Mouse (Mus musculus): ENCODE measurements around the gene Ccdc151. TPM values are rescaled to one million over a fixed set of nuclear protein-coding genes. Genes with fewer than 3 reads are reported as not detected.

Ccdc151 gene
- polyA plus RNA-seq, 1 experiment, result 0.66 TPM

DNA sequence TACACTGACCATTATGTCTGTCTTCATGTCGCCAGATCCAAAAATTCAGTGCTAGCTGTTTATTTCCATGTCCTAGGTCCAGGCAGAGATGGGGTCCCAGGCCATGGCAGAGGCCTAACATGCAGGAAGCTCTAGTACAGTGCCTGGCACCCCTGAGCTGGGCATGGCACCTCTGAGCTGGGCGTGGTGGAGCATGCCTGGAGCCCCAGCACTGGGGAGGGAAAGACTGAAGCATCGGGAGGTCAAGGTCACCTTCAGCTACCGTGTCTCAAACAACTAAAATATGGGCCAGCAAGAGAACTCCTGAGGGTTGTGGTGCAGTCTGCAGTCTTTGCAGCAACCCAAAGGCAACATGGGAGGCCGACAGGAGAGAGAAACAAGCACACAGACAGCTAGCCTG is 44.1 kb downstream of the Ccdc151 start:
- DNase-seq (ENCODE audit: low read depth), result no peak

DNA sequence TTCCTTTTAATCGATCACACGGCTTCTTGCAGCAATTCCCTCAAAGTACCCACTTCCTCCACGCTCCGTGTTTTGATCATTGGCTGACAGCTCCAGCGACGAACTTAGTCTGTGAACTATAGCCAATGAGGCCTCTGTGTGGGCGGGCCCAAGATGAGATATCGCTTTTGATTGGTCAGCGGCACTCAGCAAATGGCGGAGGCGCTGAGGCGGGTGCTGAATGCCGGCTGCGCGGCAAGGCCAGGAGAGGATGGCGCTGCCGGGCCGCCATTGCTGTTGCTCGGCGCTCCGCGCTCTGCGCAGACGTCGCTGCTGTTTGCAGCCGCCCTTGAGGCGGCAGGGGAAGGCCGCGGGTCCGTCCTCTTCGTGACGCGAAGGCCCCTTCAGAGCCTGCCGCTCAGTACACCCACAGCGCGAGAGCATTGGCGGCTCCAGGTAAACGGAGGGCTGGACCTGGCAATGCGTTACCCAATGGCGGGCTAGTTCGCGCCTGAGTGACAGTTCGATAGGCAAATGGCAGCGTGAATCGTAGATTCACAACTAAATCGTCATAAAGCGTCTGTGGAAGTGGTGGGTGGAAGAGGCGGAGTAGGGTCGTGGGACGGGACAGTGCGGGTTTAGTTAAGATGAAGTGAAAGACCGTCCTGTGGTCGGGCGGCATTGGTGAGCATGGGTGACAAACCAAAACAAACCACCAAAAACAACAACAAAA is 46.7 kb downstream of the Ccdc151 start, which contains the start of gene Swsap1:
Gene Swsap1 (plus strand): TSS at position 186 of the 712 bp plus-strand sequence.
- DNase-seq (ENCODE audit: low read depth), result peak; percentile 88

DNA sequence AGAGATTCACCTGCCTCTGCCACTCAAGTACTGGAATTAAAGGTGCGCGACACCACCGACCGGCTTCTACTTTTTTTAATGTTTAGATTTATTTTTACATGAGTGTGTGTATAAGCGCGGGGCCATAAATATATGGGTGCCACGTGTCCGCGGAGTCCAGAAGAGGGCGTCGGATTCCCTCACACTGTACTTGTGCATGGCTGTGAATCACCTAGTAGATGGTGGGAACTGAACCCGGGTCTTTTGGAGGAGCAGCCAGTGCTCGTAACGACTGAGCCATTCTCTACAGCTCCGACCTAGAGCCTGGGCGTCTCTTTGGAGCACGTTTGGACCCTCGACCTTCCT is 47.2 kb downstream of the Ccdc151 start:
- DNase-seq (ENCODE audit: low read depth), result no peak

GRCm38 (mm10) chr9:21954635-21955034 is 47.8 kb downstream of the Ccdc151 start:
- no peak for DNase-seq (ENCODE audit: low read depth)

- DNase-seq (ENCODE audit: low read depth), result no peak
Measured at GRCm38 (mm10) chr9:21953600-21953999, 48.8 kb downstream of the Ccdc151 start.

- DNase-seq (ENCODE audit: low read depth), result no peak
Measured at GRCm38 (mm10) chr9:21951977-21952376, 50.5 kb downstream of the Ccdc151 start.

DNA sequence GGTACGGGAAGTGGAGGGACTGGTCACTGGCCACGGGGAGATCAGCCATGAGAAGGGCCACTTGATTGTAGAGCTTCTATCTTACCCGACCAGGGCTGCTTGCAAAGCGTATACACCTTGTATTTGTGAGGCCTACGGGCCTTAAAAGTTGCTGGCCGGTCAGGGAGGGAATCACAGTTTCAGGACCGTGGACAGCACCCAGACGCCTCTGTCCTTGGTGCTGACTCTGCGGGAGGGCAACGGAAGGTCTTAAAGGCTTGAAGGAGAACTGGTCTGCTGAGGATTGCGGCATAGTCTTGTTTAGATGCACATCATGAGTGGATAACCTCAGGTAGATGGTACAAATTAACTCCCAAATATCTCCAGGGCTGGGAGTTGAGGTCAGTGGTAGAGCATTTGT is 52.1 kb downstream of the Ccdc151 start:
- no peak for DNase-seq (ENCODE audit: low read depth)

DNA sequence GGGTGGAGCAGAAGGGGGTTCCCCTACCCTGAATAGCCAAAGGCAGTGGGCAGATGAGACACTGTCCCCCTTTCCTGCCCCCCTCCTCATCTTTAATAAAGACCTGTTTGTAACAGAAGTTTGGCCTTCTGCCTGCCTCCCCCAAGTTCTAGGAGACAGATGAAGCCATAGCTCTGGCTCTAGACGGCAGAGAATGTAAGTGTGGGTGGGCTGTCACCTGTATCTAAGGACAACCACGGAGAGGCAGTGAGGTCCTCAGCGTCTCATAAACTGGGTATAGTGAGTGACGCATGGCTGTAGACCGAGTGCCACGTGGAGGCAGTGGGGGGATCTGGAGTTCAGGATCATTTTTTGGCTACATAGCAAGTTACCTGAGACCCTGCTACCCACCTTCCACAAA is 53.6 kb downstream of the Ccdc151 start:
- no peak for DNase-seq (ENCODE audit: low read depth)

DNA sequence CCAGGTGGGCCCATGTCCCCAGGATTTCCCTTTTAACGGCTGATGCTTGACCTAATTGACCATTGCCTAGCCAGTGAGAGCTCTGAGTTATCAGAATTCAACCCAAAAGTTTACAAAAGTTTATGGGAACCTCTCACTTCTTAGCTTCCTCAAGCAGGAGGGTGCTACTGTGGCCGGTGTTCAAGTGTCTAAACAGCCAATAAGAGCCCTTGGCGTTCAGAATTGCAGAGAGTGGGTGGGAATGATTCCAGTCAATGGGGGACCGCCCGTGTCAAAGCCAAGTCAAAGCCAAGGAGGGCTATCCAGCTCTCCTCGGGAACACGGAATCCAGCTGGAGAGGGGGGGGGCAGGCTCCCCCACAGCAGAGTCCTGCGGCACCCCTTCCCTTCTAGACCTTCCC is 54.3 kb downstream of the Ccdc151 start:
- no peak for DNase-seq (ENCODE audit: low read depth)

GRCm38 (mm10) chr9:21947540-21948130 is 54.8 kb downstream of the Ccdc151 start:
- DNase-seq (ENCODE audit: low read depth), result no peak

- no peak for DNase-seq (ENCODE audit: low read depth)
Measured at GRCm38 (mm10) chr9:21944267-21944666, 58.2 kb downstream of the Ccdc151 start.

DNA sequence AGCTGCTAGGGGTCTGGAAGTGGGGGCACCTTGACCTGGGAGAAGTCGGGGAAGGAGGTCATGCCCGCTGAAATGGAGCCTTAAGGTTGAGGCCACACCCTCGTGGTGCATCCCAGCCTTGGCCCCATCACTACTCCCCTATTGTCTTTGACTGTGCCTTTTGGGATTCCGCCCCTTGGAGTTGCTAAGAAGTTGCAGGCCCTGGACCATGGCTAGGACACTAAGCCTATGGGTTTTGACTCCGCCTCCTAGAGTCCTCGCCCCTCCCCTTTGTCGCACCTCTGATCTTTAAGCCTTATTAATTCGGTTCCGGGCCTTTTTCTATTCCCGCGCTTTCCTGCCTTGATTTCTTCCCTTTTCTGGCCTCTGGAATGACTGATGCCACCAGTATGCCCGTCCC is 58.8 kb downstream of the Ccdc151 start:
- no peak for DNase-seq (ENCODE audit: low read depth)

DNA sequence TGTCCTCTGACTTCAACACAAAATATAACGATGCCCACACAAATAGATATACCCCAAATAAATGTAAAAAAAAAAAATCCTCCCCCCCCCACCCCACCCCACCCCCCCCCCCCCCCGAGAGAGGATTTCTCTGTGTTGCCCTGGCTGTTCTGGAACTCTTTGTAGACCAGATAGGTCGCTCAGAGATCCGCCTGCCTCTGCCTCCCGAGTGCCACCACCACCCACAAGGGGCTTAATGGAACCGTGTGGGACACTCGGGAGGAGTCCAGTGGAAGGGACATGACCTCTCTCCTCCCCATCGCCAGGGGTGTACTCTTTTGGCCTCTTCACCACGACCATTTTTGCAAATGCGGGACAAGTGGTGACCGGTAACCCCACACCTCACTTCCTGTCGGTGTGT is 59.4 kb downstream of the Ccdc151 start:
- DNase-seq (ENCODE audit: low read depth), result no peak

Other genes starting within 250 kb of the Ccdc151 start
- gene Spc24, start 242.3 kb downstream of the Ccdc151 start, polyA plus RNA-seq (2012; rRNA removed), result 1.6 and 2.7 TPM in 2 replicates
- gene Kank2, start 203.9 kb downstream of the Ccdc151 start, polyA plus RNA-seq (2012; rRNA removed), result 29.5 and 33.5 TPM in 2 replicates
- gene Angptl8, start 167.1 kb downstream of the Ccdc151 start, polyA plus RNA-seq (2012; rRNA removed), result 7.7 and 46.6 TPM in 2 replicates
- 76.2 and 76.8 TPM in 2 replicates for gene Dock6, start 150.0 kb downstream of the Ccdc151 start, polyA plus RNA-seq (2012; rRNA removed)
- gene Rab3d, start 84.4 kb downstream of the Ccdc151 start, polyA plus RNA-seq (2012; rRNA removed), result 99.0 and 149 TPM in 2 replicates
- 7.8 and 8.3 TPM in 2 replicates for gene Ccdc159, start 75.2 kb downstream of the Ccdc151 start, polyA plus RNA-seq (2012; rRNA removed)
- 174 and 269 TPM in 2 replicates for gene Tmem205, start 75.1 kb downstream of the Ccdc151 start, polyA plus RNA-seq (2012; rRNA removed)
- 9.2 and 9.8 TPM in 2 replicates for gene Plppr2, start 65.6 kb downstream of the Ccdc151 start, polyA plus RNA-seq (2012; rRNA removed)
- gene Swsap1, start 46.9 kb downstream of the Ccdc151 start, polyA plus RNA-seq (2012; rRNA removed), result 6.9 and 10.4 TPM in 2 replicates
- gene Epor, start 39.1 kb downstream of the Ccdc151 start, polyA plus RNA-seq (2012; rRNA removed), result 5.7 and 6.4 TPM in 2 replicates
- gene Rgl3, start 13.2 kb downstream of the Ccdc151 start, polyA plus RNA-seq (2012; rRNA removed), result 30.4 and 37.1 TPM in 2 replicates
- gene Prkcsh, start 172 bp upstream of the Ccdc151 start, polyA plus RNA-seq (2012; rRNA removed), result 72.1 and 108 TPM in 2 replicates
- 0.05 and 0.20 TPM in 2 replicates for gene Elavl3, start 49.4 kb upstream of the Ccdc151 start, polyA plus RNA-seq (2012; rRNA removed)
- not detected in 2 replicates for gene Gm49318, start 68.6 kb upstream of the Ccdc151 start, polyA plus RNA-seq (2012; rRNA removed)
- gene Zfp653, start 68.7 kb upstream of the Ccdc151 start, polyA plus RNA-seq (2012; rRNA removed), result 12.7 and 15.7 TPM in 2 replicates
- 43.8 and 48.3 TPM in 2 replicates for gene Ecsit, start 82.8 kb upstream of the Ccdc151 start, polyA plus RNA-seq (2012; rRNA removed)
- gene Cnn1, start 96.6 kb upstream of the Ccdc151 start, polyA plus RNA-seq (2012; rRNA removed), result 145 and 181 TPM in 2 replicates
- 145 and 171 TPM in 2 replicates for gene Elof1, start 114.5 kb upstream of the Ccdc151 start, polyA plus RNA-seq (2012; rRNA removed)
- gene Acp5, start 133.1 kb upstream of the Ccdc151 start, polyA plus RNA-seq (2012; rRNA removed), result 256 and 495 TPM in 2 replicates
- gene Pigyl, start 154.2 kb upstream of the Ccdc151 start, polyA plus RNA-seq (2012; rRNA removed), result 96.3 and 128 TPM in 2 replicates
- 0.93 and 1.0 TPM in 2 replicates for gene Zfp872, start 185.5 kb upstream of the Ccdc151 start, polyA plus RNA-seq (2012; rRNA removed)
- gene Zfp809, start 223.1 kb upstream of the Ccdc151 start, polyA plus RNA-seq (2012; rRNA removed), result 21.1 TPM in 2 replicates

All from gonadal fat pad, adult 2 months (tissue).